10 mouse cellular contexts compared by ENCODE assay signal in genomic region chr16:8669432-8669831, GRCm38 (mm10). TPM values are rescaled to one million over a fixed set of nuclear protein-coding genes. Genes with fewer than 3 reads are reported as not detected.
A peak's percentile ranks its signal among the peaks of the same experiment; 100 is the strongest.
DNase-seq lines count a peak whose midpoint lies in the region; ATAC-seq lines count a peak whose summit lies in the region.
"Had no signal": no experiment of that assay in that cellular context is flagged by ENCODE, and none has a peak within 500 bp of the region (broad histone marks: within the 10 kb centered on the region; RNA-seq: fewer than 3 reads in every experiment).

No protein-coding gene starts in this region.

- peak overlapping the region; percentile 76 for H3K9ac ChIP-seq in heart, embryonic 15.5 days
- H3K9ac ChIP-seq in hindbrain, embryonic 13.5 days: peak overlapping the region; percentile 89

- H3K9me3 ChIP-seq in heart, embryonic 15.5 days (replicated peaks): no peaks in the 10 kb centered on the region
- no peaks in the 10 kb centered on the region for H3K9me3 ChIP-seq in embryonic facial prominence, embryonic 10.5 days
- no peaks in the 10 kb centered on the region for H3K9me3 ChIP-seq in hindbrain, embryonic 13.5 days
- no peaks in the 10 kb centered on the region for H3K9me3 ChIP-seq in midbrain, embryonic 10.5 days (replicated peaks)

- no peaks in the 10 kb centered on the region for H3K36me3 ChIP-seq in heart, embryonic 15.5 days
- peaks cover 47% of the 10 kb centered on the region for H3K36me3 ChIP-seq in embryonic facial prominence, embryonic 10.5 days (replicated peaks)
- H3K36me3 ChIP-seq in hindbrain, embryonic 13.5 days: peaks cover 12% of the 10 kb centered on the region
- peaks cover 45% of the 10 kb centered on the region for H3K36me3 ChIP-seq in midbrain, embryonic 10.5 days

- DNase-seq in heart, postnatal 25 days (ENCODE audit: low spot score): no peak
- peak; percentile 23 for DNase-seq in embryonic facial prominence, embryonic 10.5 days (ENCODE audit: low spot score)
- DNase-seq in midbrain, embryonic 10.5 days (ENCODE audit: low spot score): no peak
- DNase-seq in layer of hippocampus, adult 9-10 months (ENCODE audit: low spot score): no peak
- DNase-seq in left cerebral cortex, adult 18-20 months (ENCODE audit: low spot score in 2 of 2): no peak
- DNase-seq in cerebellum, adult 8-10 months: no peak
- DNase-seq: right cerebral cortex, adult 18-20 months had no signal

- 61% methylated on average over 5 of the region's 5 CpGs for WGBS in heart, embryonic 15.5 days
- 57% methylated on average over 5 of the region's 5 CpGs for WGBS in embryonic facial prominence, embryonic 10.5 days
- whole genome bisulfite sequencing in hindbrain, embryonic 13.5 days: 43% methylated on average over 5 of the region's 5 CpGs
- 50% methylated on average over 5 of the region's 5 CpGs for WGBS in midbrain, embryonic 10.5 days

- H3K4me3 ChIP-seq in heart, embryonic 15.5 days: no peak overlapping the region
- peak overlapping the region; percentile 81 for H3K4me3 ChIP-seq in embryonic facial prominence, embryonic 10.5 days
- H3K4me3 ChIP-seq in hindbrain, embryonic 13.5 days: peak overlapping the region; percentile 87
- peak overlapping the region; percentile 66 for H3K4me3 ChIP-seq in midbrain, embryonic 10.5 days

- peak overlapping the region; percentile 93 for H3K4me2 ChIP-seq in heart, embryonic 15.5 days
- H3K4me2 ChIP-seq in hindbrain, embryonic 13.5 days: peak overlapping the region; percentile 88

- peaks cover 4% of the 10 kb centered on the region; the same call in 1 of the 2 replicates for H3K27me3 ChIP-seq in heart, embryonic 15.5 days
- peaks cover 17% of the 10 kb centered on the region for H3K27me3 ChIP-seq in embryonic facial prominence, embryonic 10.5 days (replicated peaks; ENCODE audit: low read depth, poor library complexity, severe bottlenecking)
- H3K27me3 ChIP-seq in hindbrain, embryonic 13.5 days: peaks cover 8% of the 10 kb centered on the region
- H3K27me3 ChIP-seq in midbrain, embryonic 10.5 days (ENCODE audit: low read depth, poor library complexity, severe bottlenecking): peaks cover 19% of the 10 kb centered on the region

- ATAC-seq in heart, embryonic 15.5 days (replicated peaks; ENCODE audit: insufficient number of reproducible peaks, insufficient read depth, low FRiP score, low read depth): no peak
- ATAC-seq in hindbrain, embryonic 13.5 days (ENCODE audit: low FRiP score): no peak

- H3K27ac ChIP-seq in heart, embryonic 15.5 days: peak overlapping the region; percentile 36
- peak overlapping the region; percentile 92 for H3K27ac ChIP-seq in embryonic facial prominence, embryonic 10.5 days (replicated peaks)
- peak overlapping the region; percentile 86 for H3K27ac ChIP-seq in hindbrain, embryonic 13.5 days
- H3K27ac ChIP-seq in midbrain, embryonic 10.5 days (replicated peaks): peak overlapping the region; percentile 89

- peaks cover 67% of the 10 kb centered on the region for H3K4me1 ChIP-seq in heart, embryonic 15.5 days (replicated peaks)
- peaks cover 56% of the 10 kb centered on the region for H3K4me1 ChIP-seq in embryonic facial prominence, embryonic 10.5 days
- H3K4me1 ChIP-seq in hindbrain, embryonic 13.5 days (replicated peaks): peaks cover 64% of the 10 kb centered on the region
- H3K4me1 ChIP-seq in midbrain, embryonic 10.5 days: peaks cover 72% of the 10 kb centered on the region

- intact Hi-C loops in heart, postnatal 25 days (cut with DNase I): no loop called here

RNA-seq across cellular contexts. Expression of gene Carhsp1, which starts 2.5 kb away (rescaled TPM):
- 71.1 and 82.7 TPM in 2 replicates for polyA plus RNA-seq in heart, embryonic 15.5 days (2015; fragmentation: Nextera tagmentation; extraction: Ambion mirVana)
- 10 to 100 TPM; 17.6 to 20.9 TPM for total RNA-seq in heart, postnatal 25 days (2021)
- 168 and 176 TPM in 2 replicates for polyA plus RNA-seq in embryonic facial prominence, embryonic 10.5 days (2016; fragmentation: Nextera tagmentation; extraction: Ambion mirVana)
- 242 and 243 TPM in 2 replicates for polyA plus RNA-seq in hindbrain, embryonic 13.5 days (2015; fragmentation: Nextera tagmentation; extraction: Ambion mirVana)
- 197 and 253 TPM in 2 replicates for polyA plus RNA-seq in midbrain, embryonic 10.5 days (2016; fragmentation: Nextera tagmentation; extraction: Ambion mirVana)
- total RNA-seq in left cerebral cortex, adult 18-20 months (2021): 10 to 100 TPM; 13.0 to 19.1 TPM

RNA-seq across cellular contexts. Expression of gene Gm5767, which starts 11.1 kb away (rescaled TPM):
- polyA plus RNA-seq in heart, embryonic 15.5 days (2015; fragmentation: Nextera tagmentation; extraction: Ambion mirVana): not detected in 2 replicates
- not detected for total RNA-seq in heart, postnatal 25 days (2021)
- not detected in 2 replicates for polyA plus RNA-seq in embryonic facial prominence, embryonic 10.5 days (2016; fragmentation: Nextera tagmentation; extraction: Ambion mirVana)
- polyA plus RNA-seq in hindbrain, embryonic 13.5 days (2015; fragmentation: Nextera tagmentation; extraction: Ambion mirVana): not detected in 2 replicates
- polyA plus RNA-seq in midbrain, embryonic 10.5 days (2016; fragmentation: Nextera tagmentation; extraction: Ambion mirVana): not detected in 2 replicates
- total RNA-seq in left cerebral cortex, adult 18-20 months (2021): not detected
- total RNA-seq: layer of hippocampus, postnatal 10 days had no signal

RNA-seq across cellular contexts. Expression of gene Tmem186, which starts 31.9 kb away (rescaled TPM):
- polyA plus RNA-seq in heart, embryonic 15.5 days (2015; fragmentation: Nextera tagmentation; extraction: Ambion mirVana): 14.9 and 18.4 TPM in 2 replicates
- total RNA-seq in heart, postnatal 25 days (2021): 10 to 100 TPM; 17.0 to 18.0 TPM
- 23.5 and 25.4 TPM in 2 replicates for polyA plus RNA-seq in embryonic facial prominence, embryonic 10.5 days (2016; fragmentation: Nextera tagmentation; extraction: Ambion mirVana)
- 22.0 and 22.2 TPM in 2 replicates for polyA plus RNA-seq in hindbrain, embryonic 13.5 days (2015; fragmentation: Nextera tagmentation; extraction: Ambion mirVana)
- 25.7 and 27.9 TPM in 2 replicates for polyA plus RNA-seq in midbrain, embryonic 10.5 days (2016; fragmentation: Nextera tagmentation; extraction: Ambion mirVana)
- total RNA-seq in left cerebral cortex, adult 18-20 months (2021): 10 to 100 TPM; 12.4 to 12.7 TPM

RNA-seq across cellular contexts. Expression of gene Pmm2, which starts 32.0 kb away (rescaled TPM):
- polyA plus RNA-seq in heart, embryonic 15.5 days (2015; fragmentation: Nextera tagmentation; extraction: Ambion mirVana): 34.9 and 39.1 TPM in 2 replicates
- total RNA-seq in heart, postnatal 25 days (2021): 10 to 100 TPM; 29.8 to 30.8 TPM
- 54.1 and 58.7 TPM in 2 replicates for polyA plus RNA-seq in embryonic facial prominence, embryonic 10.5 days (2016; fragmentation: Nextera tagmentation; extraction: Ambion mirVana)
- polyA plus RNA-seq in hindbrain, embryonic 13.5 days (2015; fragmentation: Nextera tagmentation; extraction: Ambion mirVana): 48.3 and 49.3 TPM in 2 replicates
- polyA plus RNA-seq in midbrain, embryonic 10.5 days (2016; fragmentation: Nextera tagmentation; extraction: Ambion mirVana): 50.5 and 51.9 TPM in 2 replicates
- 10 to 100 TPM; 26.0 to 28.9 TPM for total RNA-seq in left cerebral cortex, adult 18-20 months (2021)

Comparison
In these comparisons a context has a peak if more than half of its experiments do, and no peak if none do; other contexts are left out.
1. H3K27ac ChIP-seq: peak in every context shown above with its lines; median percentile 92 in embryonic facial prominence, embryonic 10.5 days; 89 in midbrain, embryonic 10.5 days; 86 in hindbrain, embryonic 13.5 days; 36 in heart, embryonic 15.5 days.